Mouse (Mus musculus): ENCODE results near the gene Bak1. TPM values are rescaled to one million over a fixed set of nuclear protein-coding genes. Genes with fewer than 3 reads are reported as not detected.
"Not testable (repeated sequence)": the region's sequence is repeated elsewhere in the genome, so short reads cannot be mapped to it uniquely, and the experiment has no call there.

Bak1 gene
- polyA plus RNA-seq, 1 experiment, result 56.8 TPM

- H3K4me1 ChIP-seq (ENCODE audit: control insufficient read depth, insufficient read depth, low read length), result peaks cover 3% of the 10 kb centered on the region; the same call in 1 of the 2 replicates
- H3K27ac ChIP-seq (ENCODE audit: control insufficient read depth, insufficient read depth, low read depth, low read length, poor library complexity), result no peak overlapping the region
- 89% methylated on average over 4 of the region's 4 CpGs for WGBS
- TF ChIP-seq POLR2A (IDR thresholded peaks at IDR 0.05; ENCODE audit: borderline replicate concordance, control insufficient read depth, low read depth, low read length), result no peak
- TF ChIP-seq CTCF (IDR thresholded peaks at IDR 0.05; ENCODE audit: control insufficient read depth, insufficient read depth, low read length), result no peak
- no peak overlapping the region for H3K4me3 ChIP-seq (replicated peaks; ENCODE audit: control insufficient read depth, low read depth, low read length)
These were observed 45.4 kb downstream of the Bak1 start for GRCm38 (mm10) chr17:26983382-26983781.

GRCm38 (mm10) chr17:26981050-26981449 lies 47.8 kb downstream of the Bak1 start:
- WGBS, result 6% methylated on average over 2 of the region's 2 CpGs
- peaks cover 3% of the 10 kb centered on the region; the same call in 1 of the 2 replicates for H3K4me1 ChIP-seq (ENCODE audit: control insufficient read depth, insufficient read depth, low read length)
- H3K4me3 ChIP-seq (replicated peaks; ENCODE audit: control insufficient read depth, low read depth, low read length), result no peak overlapping the region
- no peak overlapping the region for H3K27ac ChIP-seq (ENCODE audit: control insufficient read depth, insufficient read depth, low read depth, low read length, poor library complexity)
- TF ChIP-seq CTCF (IDR thresholded peaks at IDR 0.05; ENCODE audit: control insufficient read depth, insufficient read depth, low read length) (no peak), POLR2A (IDR thresholded peaks at IDR 0.05; ENCODE audit: borderline replicate concordance, control insufficient read depth, low read depth, low read length) (no peak)

- H3K4me1 ChIP-seq (ENCODE audit: control insufficient read depth, insufficient read depth, low read length), result peaks cover 3% of the 10 kb centered on the region; the same call in 1 of the 2 replicates
These were observed 49.4 kb downstream of the Bak1 start for GRCm38 (mm10) chr17:26979426-26979825.

GRCm38 (mm10) chr17:26977354-26977753 lies 51.5 kb downstream of the Bak1 start:
- H3K4me3 ChIP-seq (replicated peaks; ENCODE audit: control insufficient read depth, low read depth, low read length); H3K4me1 ChIP-seq (ENCODE audit: control insufficient read depth, insufficient read depth, low read length): not testable (repeated sequence)
- WGBS, result 83% methylated on average over 6 of the region's 6 CpGs

More at GRCm38 (mm10) chr17:26979426-26979825, 49.4 kb downstream of the Bak1 start:
- TF ChIP-seq CTCF (IDR thresholded peaks at IDR 0.05; ENCODE audit: control insufficient read depth, insufficient read depth, low read length), result no peak
- no peak for TF ChIP-seq POLR2A (IDR thresholded peaks at IDR 0.05; ENCODE audit: borderline replicate concordance, control insufficient read depth, low read depth, low read length)
- Histone ChIP-seq H3K27ac (ENCODE audit: control insufficient read depth, insufficient read depth, low read depth, low read length, poor library complexity) (no peak overlapping the region), H3K4me3 (replicated peaks; ENCODE audit: control insufficient read depth, low read depth, low read length) (no peak overlapping the region)
- WGBS, result 21% methylated on average over 2 of the region's 2 CpGs

GRCm38 (mm10) chr17:26975415-26975814 lies 53.4 kb downstream of the Bak1 start:
- TF ChIP-seq CTCF (IDR thresholded peaks at IDR 0.05; ENCODE audit: control insufficient read depth, insufficient read depth, low read length), result no peak
- no peak for TF ChIP-seq POLR2A (IDR thresholded peaks at IDR 0.05; ENCODE audit: borderline replicate concordance, control insufficient read depth, low read depth, low read length)
- Histone ChIP-seq H3K27ac (ENCODE audit: control insufficient read depth, insufficient read depth, low read depth, low read length, poor library complexity) (no peak overlapping the region), H3K4me3 (replicated peaks; ENCODE audit: control insufficient read depth, low read depth, low read length) (no peak overlapping the region), H3K4me1 (ENCODE audit: control insufficient read depth, insufficient read depth, low read length) (peaks cover 3% of the 10 kb centered on the region; the same call in 1 of the 2 replicates)

More at GRCm38 (mm10) chr17:26977354-26977753, 51.5 kb downstream of the Bak1 start:
- not testable (repeated sequence) for H3K27ac ChIP-seq (ENCODE audit: control insufficient read depth, insufficient read depth, low read depth, low read length, poor library complexity)

GRCm38 (mm10) chr17:26974547-26974946 lies 54.3 kb downstream of the Bak1 start:
- Histone ChIP-seq H3K4me1 (ENCODE audit: control insufficient read depth, insufficient read depth, low read length) (no peaks in the 10 kb centered on the region; the same call in 1 of the 2 replicates), H3K4me3 (replicated peaks; ENCODE audit: control insufficient read depth, low read depth, low read length) (no peak overlapping the region), H3K27ac (ENCODE audit: control insufficient read depth, insufficient read depth, low read depth, low read length, poor library complexity) (no peak overlapping the region)
- TF ChIP-seq CTCF (IDR thresholded peaks at IDR 0.05; ENCODE audit: control insufficient read depth, insufficient read depth, low read length), result no peak
- no peak for TF ChIP-seq POLR2A (IDR thresholded peaks at IDR 0.05; ENCODE audit: borderline replicate concordance, control insufficient read depth, low read depth, low read length)
- WGBS, result 85% methylated on average over 15 of the region's 15 CpGs

GRCm38 (mm10) chr17:26972703-26973574 lies 55.9 kb downstream of the Bak1 start, which contains the start of gene Zbtb9:
Gene Zbtb9, plus strand, starts transcription at chr17:26973167.
- WGBS, result under 1% methylated on average over 74 of the region's 75 CpGs
- H3K4me3 ChIP-seq (replicated peaks; ENCODE audit: control insufficient read depth, low read depth, low read length), result peak within 1 kb of the TSS; percentile 99
- H3K4me1 ChIP-seq (ENCODE audit: control insufficient read depth, insufficient read depth, low read length), result no peaks in the 10 kb centered on the region; the same call in 1 of the 2 replicates
- TF ChIP-seq POLR2A (IDR thresholded peaks at IDR 0.05; ENCODE audit: borderline replicate concordance, control insufficient read depth, low read depth, low read length), result peak; percentile 99
- no peak for TF ChIP-seq CTCF (IDR thresholded peaks at IDR 0.05; ENCODE audit: control insufficient read depth, insufficient read depth, low read length)
- peak within 1 kb of the TSS; percentile 92 for H3K27ac ChIP-seq (ENCODE audit: control insufficient read depth, insufficient read depth, low read depth, low read length, poor library complexity)

GRCm38 (mm10) chr17:26972107-26972506 lies 56.7 kb downstream of the Bak1 start:
- WGBS, result 2% methylated on average over 3 of the region's 3 CpGs
- Histone ChIP-seq H3K27ac (ENCODE audit: control insufficient read depth, insufficient read depth, low read depth, low read length, poor library complexity) (peak overlapping the region; percentile 92), H3K4me3 (replicated peaks; ENCODE audit: control insufficient read depth, low read depth, low read length) (peak overlapping the region; percentile 99), H3K4me1 (ENCODE audit: control insufficient read depth, insufficient read depth, low read length) (no peaks in the 10 kb centered on the region; the same call in 1 of the 2 replicates)
- TF ChIP-seq POLR2A (IDR thresholded peaks at IDR 0.05; ENCODE audit: borderline replicate concordance, control insufficient read depth, low read depth, low read length) (no peak), CTCF (IDR thresholded peaks at IDR 0.05; ENCODE audit: control insufficient read depth, insufficient read depth, low read length) (no peak)
